Mouse (Mus musculus) neural tube, embryonic 12.5 days (tissue): Measurements from ENCODE around the gene Kxd1. TPM values are rescaled to one million over a fixed set of nuclear protein-coding genes. Genes with fewer than 3 reads are reported as not detected.

Experiments used
- ATAC-seq: fragments of 200-750 bp; cut with Nextera tagmentation; 2 replicates; pipeline ENCODE4 v1.8.0; 2017; ENCODE audit warnings: low read depth, mild to moderate bottlenecking, moderate TSS enrichment, moderate library complexity; ENCODE audit not compliant: low FRiP score
- H3K27ac ChIP-seq: fragments of 300-500 bp; sonication (generic); 2 replicates; pipeline ENCODE4 v1.5.1; 2016
- H3K27me3 ChIP-seq: fragments of 300-500 bp; sonication (generic); replicated peaks from 2 replicates; pipeline ENCODE4 v1.6.1; 2016; ENCODE audit warnings: mild to moderate bottlenecking
- H3K36me3 ChIP-seq: fragments of 300-500 bp; sonication (generic); 2 replicates; pipeline ENCODE4 v1.6.1; 2016; ENCODE audit warnings: mild to moderate bottlenecking
- H3K4me1 ChIP-seq: fragments of 300-500 bp; sonication (generic); 2 replicates; pipeline ENCODE4 v1.6.1; 2016
- H3K4me2 ChIP-seq: fragments of 300-500 bp; sonication (generic); replicated peaks from 2 replicates; pipeline ENCODE4 v1.6.1; 2016; ENCODE audit warnings: mild to moderate bottlenecking
- H3K4me3 ChIP-seq: fragments of 300-500 bp; sonication (generic); 2 replicates; pipeline ENCODE4 v1.5.1; 2016
- H3K9ac ChIP-seq: fragments of 300-500 bp; sonication (generic); 2 replicates; pipeline ENCODE4 v1.6.1; 2016; ENCODE audit warnings: mild to moderate bottlenecking
- H3K9me3 ChIP-seq: fragments of 300-500 bp; sonication (generic); 2 replicates; pipeline ENCODE4 v1.6.1; 2016; ENCODE audit warnings: mild to moderate bottlenecking
- WGBS: fragments of 180-500 bp; shearing (Covaris S2); methylation state at CpG from one replicate; pipeline ENCODE4 v1.1.7; 2016; 5-methylcytosine and 5-hydroxymethylcytosine counted together
- polyA plus RNA-seq: library from polyadenylated mRNA; unstranded; fragments of >200 nt; fragmentation: Nextera tagmentation; extraction: Ambion mirVana; gene quantifications from 2 replicates; pipeline ENCODE4 v1.2.1, GENCODE M21; 2016

Kxd1 gene
- polyA plus RNA-seq, 1 experiment from 2014 or later = 50.3 TPM

DNA sequence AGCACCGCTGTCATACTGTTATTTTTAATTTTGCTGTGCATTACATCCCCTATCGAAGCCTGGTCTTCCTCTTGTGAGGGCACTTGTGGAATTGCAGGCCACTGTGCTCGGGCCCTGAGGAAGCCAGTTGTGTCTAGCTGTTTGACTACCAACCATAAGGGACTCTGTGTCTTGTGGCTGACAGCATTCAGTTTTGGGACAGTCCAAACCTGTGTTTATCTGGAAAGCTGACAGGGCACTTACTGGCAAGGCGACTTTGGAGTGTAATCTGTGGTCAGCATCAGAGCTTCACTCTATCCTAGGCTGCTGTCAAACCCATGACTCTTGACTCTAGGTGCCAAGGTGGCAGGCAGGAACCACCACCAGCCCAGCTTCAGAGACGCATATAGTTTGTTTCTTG, 13.3 kb upstream of the Kxd1 start:
- H3K9ac ChIP-seq = no peak overlapping the region; the same call in 1 of the 2 replicates
- H3K9me3 ChIP-seq = no peaks in the 10 kb centered on the region
- H3K27ac ChIP-seq = no peak overlapping the region
- 89% methylated on average over 5 of the region's 5 CpGs for WGBS
- peaks cover 26% of the 10 kb centered on the region for H3K4me1 ChIP-seq
- no peak for ATAC-seq
- peak overlapping the region; percentile 81 for H3K4me2 ChIP-seq
- H3K27me3 ChIP-seq = no peaks in the 10 kb centered on the region
- H3K36me3 ChIP-seq = peaks cover 15% of the 10 kb centered on the region
- no peak overlapping the region for H3K4me3 ChIP-seq

DNA sequence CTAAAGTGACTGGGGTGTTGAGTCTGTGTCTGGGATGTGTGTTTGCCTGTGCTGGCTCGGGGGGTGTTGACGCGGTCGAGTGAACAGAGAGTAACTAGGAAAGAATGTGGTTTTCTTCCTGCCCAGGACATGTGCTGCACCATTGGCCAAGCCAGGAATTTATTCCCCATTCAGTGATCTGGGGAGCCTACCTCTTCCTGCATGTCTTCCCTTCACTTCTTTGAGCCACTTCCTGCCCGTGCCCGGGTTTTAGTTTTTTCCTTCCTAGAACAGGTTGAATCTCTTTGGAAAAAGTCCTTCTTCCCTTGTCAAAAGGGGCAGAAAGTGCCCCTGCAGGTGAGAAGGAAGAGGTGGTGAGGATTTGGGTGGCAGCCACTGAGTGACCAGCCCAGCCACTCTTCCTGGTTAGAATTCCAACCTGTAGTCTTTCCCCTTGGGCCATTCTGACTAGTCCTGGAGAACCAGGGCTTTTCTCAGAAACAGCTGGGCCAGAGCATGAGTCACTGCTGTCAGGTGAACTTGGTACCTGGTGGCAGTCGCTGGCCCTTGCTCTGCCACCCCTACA, 12.8 kb upstream of the Kxd1 start:
- peaks cover 18% of the 10 kb centered on the region for H3K36me3 ChIP-seq
- H3K9ac ChIP-seq = peak overlapping the region; percentile 79
- no peak overlapping the region for H3K27ac ChIP-seq
- H3K4me3 ChIP-seq = peak overlapping the region; percentile 73
- WGBS = 52% methylated on average over 7 of the region's 7 CpGs
- H3K9me3 ChIP-seq = no peaks in the 10 kb centered on the region
- H3K4me2 ChIP-seq = peak overlapping the region; percentile 81
- ATAC-seq = no peak
- H3K27me3 ChIP-seq = no peaks in the 10 kb centered on the region
- H3K4me1 ChIP-seq = peaks cover 26% of the 10 kb centered on the region

DNA sequence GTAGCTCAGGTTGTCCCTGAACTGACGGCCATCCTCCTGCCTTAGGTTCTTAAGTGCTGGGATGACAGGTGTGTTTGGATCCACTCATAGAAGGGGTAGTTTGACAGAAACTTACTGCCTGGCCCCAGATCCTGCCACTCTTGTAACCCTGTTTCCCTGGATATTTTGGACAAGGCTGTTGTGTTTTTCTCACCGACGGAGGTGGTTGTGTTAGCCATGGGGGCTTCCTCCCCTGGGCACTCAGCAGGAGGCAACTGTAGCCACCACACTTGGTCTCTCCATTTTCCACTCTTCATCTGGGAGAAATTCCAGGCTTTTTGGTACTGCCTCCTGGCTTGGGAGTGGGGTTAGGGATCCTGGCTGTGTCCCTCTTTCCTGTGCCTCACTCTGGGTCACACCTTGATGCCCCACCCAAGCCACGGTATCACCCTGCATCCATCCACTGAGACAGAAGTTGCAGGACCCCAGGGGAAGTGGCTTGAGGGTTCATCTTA, 12.3 kb upstream of the Kxd1 start:
- Histone ChIP-seq H3K36me3 (peaks cover 23% of the 10 kb centered on the region), H3K9ac (peak overlapping the region; percentile 79), H3K9me3 (no peaks in the 10 kb centered on the region), H3K27me3 (no peaks in the 10 kb centered on the region), H3K4me1 (peaks cover 26% of the 10 kb centered on the region), H3K4me3 (peak overlapping the region; percentile 73), H3K27ac (no peak overlapping the region), H3K4me2 (peak overlapping the region; percentile 81)
- ATAC-seq = no peak
- WGBS = 14% methylated on average over 4 of the region's 4 CpGs

DNA sequence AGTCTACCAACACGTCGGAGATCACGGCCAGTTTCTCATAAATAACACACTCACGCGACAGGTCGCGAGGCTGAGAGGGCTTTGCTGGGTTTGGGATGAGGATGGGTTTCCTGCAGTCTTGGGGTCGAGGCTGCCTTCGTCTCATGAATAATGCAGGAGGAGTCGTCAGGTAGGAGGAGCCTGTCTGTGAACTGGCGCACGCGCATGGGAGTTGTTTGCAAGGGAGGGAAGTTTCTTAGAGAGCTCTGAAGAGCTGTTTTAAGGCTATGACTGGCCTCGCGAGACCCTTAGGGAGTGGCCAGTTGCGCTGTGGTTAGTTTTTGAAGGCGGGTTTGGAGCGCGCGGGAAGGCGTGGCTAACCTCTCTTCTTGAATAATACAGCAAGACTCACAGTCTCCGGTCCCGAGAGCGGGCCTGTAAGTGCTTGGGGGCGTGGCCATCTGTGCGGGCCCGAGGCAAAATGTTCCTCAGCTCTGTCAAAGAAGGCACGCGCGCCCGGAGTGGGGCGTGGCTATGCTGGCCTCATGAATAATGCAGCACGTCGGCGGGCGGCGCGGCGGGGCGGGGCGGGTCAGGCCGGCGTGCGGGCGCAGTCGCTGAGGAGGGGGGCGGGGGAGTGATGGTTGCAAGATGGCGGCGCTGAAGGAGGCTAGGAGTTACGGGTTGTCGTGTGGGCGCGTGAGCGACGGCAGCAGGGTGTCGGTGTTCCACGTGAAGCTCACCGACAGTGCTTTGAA, 11.5 kb upstream of the Kxd1 start, which contains the start of gene Ell:
Ell (plus strand) TSS at position 381 of the 737 bp plus-strand sequence.
- peak within 1 kb of the TSS; percentile 73 for H3K4me3 ChIP-seq
- peak within 1 kb of the TSS; percentile 81 for H3K27ac ChIP-seq
- peaks cover 32% of the 10 kb centered on the region for H3K36me3 ChIP-seq
- H3K4me2 ChIP-seq = peak within 1 kb of the TSS; percentile 81
- 1% methylated on average over 58 of the region's 58 CpGs for WGBS
- peaks cover 26% of the 10 kb centered on the region for H3K4me1 ChIP-seq
- no peaks in the 10 kb centered on the region for H3K27me3 ChIP-seq
- H3K9me3 ChIP-seq = no peaks in the 10 kb centered on the region
- peak; percentile 88 for ATAC-seq
- peak within 1 kb of the TSS; percentile 79 for H3K9ac ChIP-seq

DNA sequence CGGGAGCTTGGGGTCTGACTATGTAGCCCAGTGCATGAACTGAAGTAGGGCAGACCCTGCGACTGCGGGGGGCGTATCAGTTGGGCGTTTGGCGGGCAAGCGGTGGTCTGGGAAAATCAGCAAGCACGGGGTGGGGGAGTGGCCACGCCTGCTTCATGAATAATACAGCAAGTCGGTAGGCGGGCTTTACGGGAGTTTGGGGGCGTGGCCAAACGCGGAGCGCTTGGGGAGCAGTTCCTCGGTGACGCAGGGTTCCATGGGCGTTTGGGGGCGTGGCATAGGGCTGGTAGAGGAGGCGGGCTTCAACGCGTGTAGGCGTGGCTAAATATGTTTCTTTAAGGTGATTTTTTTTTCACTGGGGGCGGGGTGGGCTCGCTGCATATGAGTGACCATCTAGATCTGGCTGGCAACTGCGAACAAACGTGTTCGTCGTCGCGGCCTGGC, 10.9 kb upstream of the Kxd1 start:
- Histone ChIP-seq H3K9me3 (no peaks in the 10 kb centered on the region), H3K4me1 (peaks cover 26% of the 10 kb centered on the region), H3K4me3 (peak overlapping the region; percentile 73), H3K4me2 (peak overlapping the region; percentile 81), H3K27ac (peak overlapping the region; percentile 81), H3K9ac (peak overlapping the region; percentile 45; the same call in 1 of the 2 replicates), H3K36me3 (peaks cover 37% of the 10 kb centered on the region), H3K27me3 (no peaks in the 10 kb centered on the region)
- WGBS = under 1% methylated on average over 32 of the region's 32 CpGs
- ATAC-seq = peak; percentile 80

DNA sequence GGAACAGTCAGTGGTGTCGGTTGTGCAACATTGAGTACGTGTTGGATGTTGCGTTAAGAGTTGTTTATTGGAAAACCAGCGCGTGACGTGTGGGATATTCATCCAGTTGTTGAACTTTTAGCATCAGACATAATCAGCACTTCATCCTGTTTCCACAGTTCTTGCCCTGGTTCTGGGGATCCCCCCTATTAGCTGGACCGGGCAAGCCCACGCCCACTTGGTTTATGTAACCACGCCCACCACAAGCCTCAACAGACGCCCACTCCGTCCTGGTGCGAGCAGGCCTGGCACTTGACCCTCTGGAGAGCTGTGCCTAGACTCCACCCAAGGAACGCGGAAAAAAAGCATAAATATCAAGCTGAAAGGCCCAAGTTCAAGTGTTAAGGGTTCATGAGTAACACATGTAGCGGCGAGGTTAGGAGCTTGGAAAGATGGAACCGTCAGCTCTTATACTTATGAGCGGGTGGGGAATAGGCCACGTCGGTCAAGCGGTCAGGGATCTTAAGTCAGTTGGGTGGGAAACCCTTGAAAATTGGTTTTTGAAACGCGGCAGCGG, 10.3 kb upstream of the Kxd1 start:
- Histone ChIP-seq H3K4me2 (peak overlapping the region; percentile 81), H3K9me3 (no peaks in the 10 kb centered on the region), H3K9ac (no peak overlapping the region), H3K4me3 (peak overlapping the region; percentile 73), H3K4me1 (peaks cover 26% of the 10 kb centered on the region), H3K27me3 (no peaks in the 10 kb centered on the region), H3K36me3 (peaks cover 43% of the 10 kb centered on the region), H3K27ac (0 out of 2 replicates have a peak overlapping the region, but pooled peaks have one; percentile 18)
- ATAC-seq = peak; percentile 22; the same call in 1 of the 2 replicates
- WGBS = 16% methylated on average over 24 of the region's 24 CpGs

DNA sequence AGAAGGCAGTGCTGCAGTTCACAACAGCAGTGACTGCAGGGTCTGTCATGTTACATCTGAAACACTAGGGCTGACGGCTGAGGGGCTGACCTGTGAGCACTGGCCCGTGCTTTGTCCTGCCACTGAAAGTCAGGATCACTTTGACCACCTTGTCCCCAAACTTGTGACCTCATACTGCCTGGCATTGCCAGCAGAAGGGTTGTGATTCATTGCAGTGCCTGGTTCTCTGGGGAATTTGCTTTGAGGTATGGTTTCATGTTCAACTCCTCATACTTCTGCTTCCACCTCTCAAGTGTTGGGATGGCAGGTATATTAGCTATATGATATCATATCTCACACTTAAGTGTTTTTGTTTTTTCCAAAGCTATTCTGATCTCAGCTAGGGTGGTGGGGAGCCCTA, 7.9 kb upstream of the Kxd1 start:
- Histone ChIP-seq H3K27ac (no peak overlapping the region), H3K4me2 (no peak overlapping the region), H3K4me1 (peaks cover 14% of the 10 kb centered on the region), H3K36me3 (peaks cover 67% of the 10 kb centered on the region), H3K27me3 (no peaks in the 10 kb centered on the region), H3K9me3 (no peaks in the 10 kb centered on the region), H3K4me3 (no peak overlapping the region), H3K9ac (no peak overlapping the region)
- 90% methylated on average over 2 of the region's 2 CpGs for WGBS
- no peak for ATAC-seq

DNA sequence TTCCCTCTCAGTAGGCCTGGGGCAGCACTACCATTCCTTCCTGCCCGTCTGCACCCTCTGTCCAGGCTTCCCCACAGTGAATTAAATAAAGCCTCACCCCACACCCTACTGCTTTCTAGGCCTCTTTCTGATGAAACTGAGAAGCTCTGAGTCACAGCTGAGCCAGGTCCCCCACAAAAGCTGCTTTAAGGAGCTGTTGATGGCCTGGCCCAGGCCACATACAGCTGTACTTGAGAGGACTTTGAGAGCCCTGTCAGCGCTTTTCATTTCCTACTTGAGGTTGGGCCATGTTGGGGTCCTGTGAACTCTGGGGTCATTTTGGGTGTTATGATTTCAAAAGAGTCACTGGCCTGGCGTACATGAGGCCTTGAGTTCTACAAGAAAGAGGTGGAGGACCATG, 7.5 kb upstream of the Kxd1 start:
- Histone ChIP-seq H3K36me3 (peaks cover 69% of the 10 kb centered on the region), H3K9ac (no peak overlapping the region)
- ATAC-seq = no peak

DNA sequence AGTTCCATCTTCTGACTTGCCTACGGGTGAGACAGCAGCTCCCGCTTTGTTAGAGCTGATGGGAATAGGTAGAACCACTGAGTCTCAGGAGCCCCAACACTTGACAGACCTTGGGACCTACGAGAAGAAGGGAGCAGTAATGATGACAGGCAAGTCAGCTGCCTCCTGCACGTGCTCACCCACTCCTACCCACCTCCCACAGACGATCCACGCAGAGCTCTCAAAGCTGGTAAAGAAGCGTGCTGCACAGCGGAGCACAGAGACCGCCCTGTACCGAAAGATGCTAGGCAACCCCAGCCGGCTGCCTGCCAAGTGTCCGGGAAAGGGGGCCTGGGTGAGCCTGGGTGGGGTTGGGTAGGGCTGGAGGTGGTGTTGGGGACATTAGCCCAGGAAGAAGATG, 6.5 kb upstream of the Kxd1 start:
- Histone ChIP-seq H3K4me3 (no peak overlapping the region), H3K27me3 (no peaks in the 10 kb centered on the region), H3K9me3 (no peaks in the 10 kb centered on the region), H3K36me3 (peaks cover 74% of the 10 kb centered on the region), H3K4me1 (peaks cover 10% of the 10 kb centered on the region), H3K9ac (no peak overlapping the region), H3K4me2 (no peak overlapping the region), H3K27ac (no peak overlapping the region)
- 91% methylated on average over 12 of the region's 12 CpGs for WGBS
- no peak for ATAC-seq

More for the DNA sequence above, 7.5 kb upstream of the Kxd1 start:
- Histone ChIP-seq H3K9me3 (no peaks in the 10 kb centered on the region), H3K27ac (no peak overlapping the region), H3K27me3 (no peaks in the 10 kb centered on the region), H3K4me1 (peaks cover 9% of the 10 kb centered on the region), H3K4me2 (no peak overlapping the region), H3K4me3 (no peak overlapping the region)
- WGBS = 91% methylated on average over 3 of the region's 3 CpGs

DNA sequence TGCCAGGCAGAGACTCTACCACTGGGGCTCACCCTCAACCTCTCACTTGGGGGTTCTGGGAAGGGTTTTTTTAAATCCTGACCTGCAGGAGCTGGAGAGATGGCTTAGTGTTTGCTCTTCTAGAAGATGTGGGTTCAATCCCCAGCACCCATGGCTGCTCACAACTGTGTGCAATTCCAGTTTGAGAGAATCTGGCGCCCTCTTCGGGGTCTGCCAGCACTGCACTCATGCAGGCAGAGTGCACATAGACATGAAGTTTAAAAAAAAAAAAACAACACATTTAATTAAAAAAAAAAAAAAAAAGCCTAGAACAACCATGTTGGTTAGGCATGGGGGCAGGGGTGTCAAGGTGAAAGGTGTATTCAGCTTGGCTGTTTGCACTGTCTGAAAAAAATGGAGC, 2.6 kb upstream of the Kxd1 start:
- no peak overlapping the region for H3K4me3 ChIP-seq
- 89% methylated on average over 2 of the region's 2 CpGs for WGBS
- H3K27me3 ChIP-seq = no peaks in the 10 kb centered on the region
- peaks cover 20% of the 10 kb centered on the region for H3K4me1 ChIP-seq
- H3K9ac ChIP-seq = no peak overlapping the region
- no peak overlapping the region for H3K27ac ChIP-seq
- peaks cover 54% of the 10 kb centered on the region for H3K36me3 ChIP-seq
- ATAC-seq = no peak
- no peak overlapping the region for H3K4me2 ChIP-seq
- no peaks in the 10 kb centered on the region for H3K9me3 ChIP-seq

DNA sequence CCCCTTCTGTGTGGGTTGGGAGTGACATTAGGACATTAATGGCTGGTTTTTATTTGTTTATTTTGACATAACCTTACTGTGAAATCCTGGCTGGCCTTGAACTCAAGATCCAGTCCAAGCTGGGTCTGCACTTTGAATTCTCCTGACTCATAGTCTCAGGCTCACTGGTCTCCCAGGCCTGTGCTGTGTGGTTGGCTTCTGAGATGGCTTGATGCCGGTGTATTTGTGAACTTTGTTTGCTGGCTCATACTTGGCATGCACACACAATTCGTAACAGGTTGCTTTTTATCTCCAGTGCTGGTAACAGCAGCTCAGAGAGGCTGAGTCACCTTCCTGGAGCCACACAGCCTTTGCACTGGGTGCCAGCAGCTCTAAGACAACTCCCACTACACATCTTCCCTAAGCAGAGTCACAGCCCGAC, 2.0 kb upstream of the Kxd1 start:
- no peak for ATAC-seq
- no peak overlapping the region for H3K4me2 ChIP-seq
- H3K27ac ChIP-seq = no peak overlapping the region
- H3K4me3 ChIP-seq = no peak overlapping the region
- H3K27me3 ChIP-seq = no peaks in the 10 kb centered on the region
- no peak overlapping the region for H3K9ac ChIP-seq
- H3K4me1 ChIP-seq = peaks cover 20% of the 10 kb centered on the region
- H3K36me3 ChIP-seq = peaks cover 48% of the 10 kb centered on the region
- WGBS = 97% methylated on average over 3 of the region's 3 CpGs
- no peaks in the 10 kb centered on the region for H3K9me3 ChIP-seq

DNA sequence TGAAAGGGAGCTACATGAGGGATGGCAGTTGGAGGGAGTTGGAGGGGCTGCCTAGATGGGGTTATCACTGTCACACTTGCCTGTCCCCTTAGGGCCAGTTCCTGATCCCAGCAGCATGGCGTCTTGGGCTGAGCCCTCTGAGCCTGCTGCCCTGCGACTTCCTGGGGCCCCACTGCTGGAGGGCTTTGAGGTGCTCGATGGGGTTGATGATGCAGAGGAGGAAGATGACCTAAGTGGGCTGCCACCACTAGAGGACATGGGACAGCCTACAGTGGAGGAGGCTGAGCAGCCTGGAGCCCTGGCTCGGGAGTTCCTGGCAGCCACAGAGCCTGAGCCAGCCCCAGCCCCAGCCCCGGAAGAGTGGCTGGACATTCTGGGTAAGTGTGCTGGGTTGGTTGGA, 1.5 kb upstream of the Kxd1 start:
- H3K27ac ChIP-seq = no peak overlapping the region
- H3K4me2 ChIP-seq = 0 out of 2 replicates have a peak overlapping the region, but pooled peaks have one; percentile 14

More for the DNA sequence above, 1.5 kb upstream of the Kxd1 start:
- WGBS = 85% methylated on average over 5 of the region's 5 CpGs
- no peak for ATAC-seq
- Histone ChIP-seq H3K36me3 (peaks cover 43% of the 10 kb centered on the region), H3K9ac (no peak overlapping the region), H3K4me3 (no peak overlapping the region), H3K27me3 (no peaks in the 10 kb centered on the region), H3K9me3 (no peaks in the 10 kb centered on the region), H3K4me1 (peaks cover 20% of the 10 kb centered on the region)
